Mouse (Mus musculus) stomach, embryonic 15.5 days (tissue): Measurements from ENCODE around the gene Slc19a3. TPM values are rescaled to one million over a fixed set of nuclear protein-coding genes. Genes with fewer than 3 reads are reported as not detected.

Source experiments
- ATAC-seq: fragments of 200-750 bp; cut with Nextera tagmentation; 2 replicates; pipeline ENCODE4 v1.8.0; 2017; ENCODE audit warnings: low read depth, moderate number of reproducible peaks, moderate TSS enrichment; ENCODE audit not compliant: insufficient read depth, low FRiP score
- H3K27ac ChIP-seq: fragments of 300-500 bp; sonication (generic); 2 replicates; pipeline ENCODE4 v1.5.1; 2015; ENCODE audit warnings: mild to moderate bottlenecking, inconsistent platforms
- H3K27me3 ChIP-seq: fragments of 300-500 bp; sonication (generic); replicated peaks from 2 replicates; pipeline ENCODE4 v1.6.1; 2015; ENCODE audit warnings: inconsistent platforms
- H3K36me3 ChIP-seq: fragments of 300-500 bp; sonication (generic); 2 replicates; pipeline ENCODE4 v1.6.1; 2015; ENCODE audit warnings: inconsistent platforms
- H3K4me1 ChIP-seq: fragments of 300-500 bp; sonication (generic); 2 replicates; pipeline ENCODE4 v1.6.1; 2015; ENCODE audit warnings: inconsistent platforms
- H3K4me2 ChIP-seq: fragments of 300-500 bp; sonication (generic); 2 replicates; pipeline ENCODE4 v1.6.1; 2015; ENCODE audit warnings: mild to moderate bottlenecking, inconsistent platforms
- H3K4me3 ChIP-seq: fragments of 300-500 bp; sonication (generic); replicated peaks from 2 replicates; pipeline ENCODE4 v1.5.1; 2015; ENCODE audit warnings: inconsistent platforms
- H3K9ac ChIP-seq: fragments of 300-500 bp; sonication (generic); 2 replicates; pipeline ENCODE4 v1.6.1; 2015; ENCODE audit warnings: inconsistent platforms
- H3K9me3 ChIP-seq: fragments of 300-500 bp; sonication (generic); 2 replicates; pipeline ENCODE4 v1.6.1; 2016; ENCODE audit warnings: inconsistent platforms
- WGBS: fragments of 180-500 bp; shearing (Covaris S2); methylation state at CpG from one replicate; pipeline ENCODE4 v1.1.7; 2015; 5-methylcytosine and 5-hydroxymethylcytosine counted together
- polyA plus RNA-seq: library from polyadenylated mRNA; unstranded; fragments of >200 nt; fragmentation: Nextera tagmentation; extraction: Ambion mirVana; gene quantifications from 2 replicates; pipeline ENCODE4 v1.2.1, GENCODE M21; 2015

Gene Slc19a3
- polyA plus RNA-seq = 0.55 and 0.71 TPM in 2 replicates

DNA sequence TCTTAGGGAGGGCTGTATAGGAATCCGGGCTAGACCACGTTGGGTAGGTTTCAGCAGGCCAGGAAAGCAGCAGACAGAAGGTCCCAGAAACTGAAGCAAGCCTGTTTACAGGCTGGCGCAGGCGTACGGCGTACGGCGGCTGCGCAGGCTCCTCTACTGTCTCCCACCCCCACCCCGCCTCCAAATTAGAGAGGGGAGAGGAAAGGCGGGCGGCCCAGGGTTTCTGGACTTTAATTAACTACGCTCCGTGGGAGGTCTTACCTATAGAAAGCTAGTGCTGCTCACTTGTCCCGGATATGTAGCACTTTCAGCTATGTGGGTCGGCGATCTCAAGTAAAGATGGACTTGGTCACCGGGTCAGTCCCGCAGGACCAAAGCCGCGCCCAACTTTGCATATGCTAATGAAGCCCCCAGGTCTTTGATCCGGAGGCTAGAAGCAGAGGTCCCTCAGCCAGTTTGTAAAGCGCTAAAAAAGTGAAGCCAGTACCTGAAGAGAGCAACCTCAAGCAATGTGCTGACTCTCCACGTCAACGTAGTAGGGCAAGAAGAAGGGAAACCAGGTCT, at the start of gene Slc19a3:
Slc19a3 (minus strand) TSS at position 340 of the 564 bp plus-strand sequence.
- 1% methylated on average over 25 of the region's 25 CpGs for WGBS
- Histone ChIP-seq H3K27ac (no peak within 1 kb of the TSS), H3K9me3 (no peaks in the 10 kb centered on the region)

DNA sequence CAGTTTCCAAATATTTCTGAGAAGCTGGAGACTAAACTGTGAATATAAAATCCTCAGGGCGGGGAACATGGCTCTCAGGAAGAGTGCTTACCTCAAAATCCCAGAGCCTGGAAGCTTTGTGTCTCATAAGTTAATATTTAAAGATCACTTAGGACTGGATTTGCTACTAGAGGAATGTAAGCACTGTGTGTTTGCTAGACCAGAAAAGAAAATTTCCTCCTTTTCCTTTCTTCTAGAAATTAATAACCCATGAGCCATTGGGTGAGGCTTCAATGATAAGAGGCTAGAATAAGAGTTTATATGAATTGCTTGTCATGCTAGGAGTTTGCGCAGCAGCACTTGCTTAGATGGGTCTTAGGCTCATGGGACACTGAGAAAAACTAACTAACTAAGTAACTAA, 46.5 kb upstream of the Slc19a3 start:
- no peak overlapping the region for H3K4me3 ChIP-seq
- no peaks in the 10 kb centered on the region for H3K36me3 ChIP-seq
- H3K4me1 ChIP-seq = no peaks in the 10 kb centered on the region
- H3K9ac ChIP-seq = no peak overlapping the region
- H3K9me3 ChIP-seq = no peaks in the 10 kb centered on the region
- ATAC-seq = peak; percentile 53; the same call in 1 of the 2 replicates
- H3K27me3 ChIP-seq = no peaks in the 10 kb centered on the region
- H3K27ac ChIP-seq = no peak overlapping the region
- no peak overlapping the region for H3K4me2 ChIP-seq
- 58% methylated on average over 2 of the region's 2 CpGs for WGBS

More for the DNA sequence above, at the start of gene Slc19a3:
- H3K4me1 ChIP-seq = no peaks in the 10 kb centered on the region
- no peaks in the 10 kb centered on the region for H3K27me3 ChIP-seq
- ATAC-seq = peak; percentile 84
- H3K36me3 ChIP-seq = no peaks in the 10 kb centered on the region
- peak within 1 kb of the TSS; percentile 70 for H3K4me2 ChIP-seq
- H3K4me3 ChIP-seq = peak within 1 kb of the TSS; percentile 45
- peak within 1 kb of the TSS; percentile 35; the same call in 1 of the 2 replicates for H3K9ac ChIP-seq

DNA sequence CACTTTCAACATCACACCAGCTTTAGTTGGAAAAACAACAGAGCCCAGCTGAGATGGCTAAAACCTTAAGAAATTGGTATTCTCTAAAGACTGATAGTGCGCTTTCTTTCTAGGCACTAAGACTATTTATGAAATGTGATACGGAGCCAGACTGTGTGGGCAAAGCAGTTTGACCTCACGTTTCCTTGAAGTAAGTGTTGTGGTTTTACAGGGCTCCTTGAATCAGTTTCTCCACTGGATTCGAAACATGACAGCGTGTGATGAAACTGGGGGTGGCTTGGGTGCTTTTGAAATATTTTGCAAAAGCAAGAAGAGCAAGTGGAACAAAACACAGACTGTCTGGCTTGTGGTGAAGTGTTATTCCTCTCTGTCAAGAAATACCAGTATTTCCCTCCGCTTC, 38.8 kb upstream of the Slc19a3 start:
- H3K9ac ChIP-seq = no peak overlapping the region
- no peaks in the 10 kb centered on the region for H3K27me3 ChIP-seq
- 60% methylated on average over 6 of the region's 6 CpGs for WGBS
- H3K4me2 ChIP-seq = no peak overlapping the region
- H3K4me3 ChIP-seq = no peak overlapping the region
- ATAC-seq = no peak
- no peaks in the 10 kb centered on the region for H3K9me3 ChIP-seq
- no peak overlapping the region for H3K27ac ChIP-seq
- H3K4me1 ChIP-seq = no peaks in the 10 kb centered on the region
- no peaks in the 10 kb centered on the region for H3K36me3 ChIP-seq

DNA sequence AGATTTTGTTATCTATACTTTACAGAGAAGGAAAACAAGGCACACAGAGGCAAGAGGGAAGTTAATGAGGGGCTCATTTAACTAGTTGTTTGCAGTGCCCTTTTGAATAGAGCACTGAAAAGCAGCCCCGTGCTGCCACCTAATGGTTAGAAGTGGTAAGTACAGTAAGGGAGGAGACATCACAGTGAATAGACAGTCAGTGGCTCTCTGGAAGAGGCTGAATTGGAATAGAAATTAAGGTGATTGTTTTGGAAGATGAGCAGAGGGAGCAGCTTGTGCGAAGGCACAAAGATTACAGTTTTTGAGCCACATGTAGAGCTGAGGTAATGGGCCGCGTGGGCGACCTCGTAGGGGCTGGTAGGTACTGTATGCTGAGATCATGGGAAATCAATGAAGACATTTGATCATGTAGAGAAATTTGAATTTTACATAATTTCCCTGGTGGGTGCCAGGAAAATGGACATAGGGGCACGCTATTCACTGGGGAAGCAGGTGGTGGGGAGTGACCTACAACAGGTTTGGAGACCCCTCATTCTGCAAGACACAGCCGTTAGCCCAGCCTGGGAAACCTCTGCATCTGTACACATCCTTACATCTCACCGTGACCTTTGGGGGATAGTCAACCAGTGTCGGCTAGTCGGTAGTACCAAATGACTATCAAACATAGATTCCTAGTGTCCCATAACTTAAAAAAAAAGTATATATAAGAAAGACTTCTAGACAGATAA, 38.1 kb upstream of the Slc19a3 start:
- no peak overlapping the region for H3K27ac ChIP-seq
- H3K9me3 ChIP-seq = no peaks in the 10 kb centered on the region
- no peaks in the 10 kb centered on the region for H3K4me1 ChIP-seq
- H3K36me3 ChIP-seq = no peaks in the 10 kb centered on the region
- no peaks in the 10 kb centered on the region for H3K27me3 ChIP-seq
- no peak for ATAC-seq
- H3K4me2 ChIP-seq = peak overlapping the region; percentile 47
- H3K4me3 ChIP-seq = peak overlapping the region; percentile 26
- 47% methylated on average over 11 of the region's 11 CpGs for WGBS
- no peak overlapping the region for H3K9ac ChIP-seq

DNA sequence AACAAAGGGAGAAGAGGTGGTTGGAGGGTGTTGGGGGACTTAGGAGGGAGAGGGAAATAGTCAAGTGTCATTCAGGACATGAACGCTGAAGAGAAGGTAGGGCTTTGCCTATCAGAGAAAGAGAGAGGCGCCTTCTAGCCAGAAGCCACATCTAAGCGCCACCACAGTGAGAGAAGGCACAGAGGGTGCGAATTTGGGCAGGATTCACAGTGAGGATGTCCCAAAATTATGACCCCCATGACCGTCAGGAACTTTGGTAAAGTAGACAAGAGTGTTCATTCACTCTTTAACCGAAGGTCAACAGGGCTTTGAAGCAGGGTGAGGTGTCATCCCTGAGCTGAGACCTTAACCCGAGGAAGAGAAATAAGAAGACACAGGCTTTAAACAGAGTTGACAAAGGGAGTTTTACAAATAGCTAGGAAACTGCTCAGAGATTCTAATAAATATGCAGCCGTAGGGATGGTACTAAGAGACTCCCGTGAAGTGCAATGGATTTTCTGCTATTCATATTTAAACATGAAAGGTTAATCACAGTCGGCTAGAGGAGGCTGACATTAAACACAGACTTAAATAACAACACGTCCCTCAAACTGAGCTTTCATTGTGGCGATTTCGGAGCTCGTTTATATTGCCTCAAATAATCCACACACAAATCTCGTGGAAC, 37.4 kb upstream of the Slc19a3 start:
- no peaks in the 10 kb centered on the region for H3K4me1 ChIP-seq
- H3K4me3 ChIP-seq = peak overlapping the region; percentile 26
- no peaks in the 10 kb centered on the region for H3K36me3 ChIP-seq
- H3K4me2 ChIP-seq = peak overlapping the region; percentile 47
- H3K9ac ChIP-seq = no peak overlapping the region
- H3K9me3 ChIP-seq = no peaks in the 10 kb centered on the region
- H3K27me3 ChIP-seq = no peaks in the 10 kb centered on the region
- ATAC-seq = no peak
- no peak overlapping the region for H3K27ac ChIP-seq
- 35% methylated on average over 15 of the region's 15 CpGs for WGBS

DNA sequence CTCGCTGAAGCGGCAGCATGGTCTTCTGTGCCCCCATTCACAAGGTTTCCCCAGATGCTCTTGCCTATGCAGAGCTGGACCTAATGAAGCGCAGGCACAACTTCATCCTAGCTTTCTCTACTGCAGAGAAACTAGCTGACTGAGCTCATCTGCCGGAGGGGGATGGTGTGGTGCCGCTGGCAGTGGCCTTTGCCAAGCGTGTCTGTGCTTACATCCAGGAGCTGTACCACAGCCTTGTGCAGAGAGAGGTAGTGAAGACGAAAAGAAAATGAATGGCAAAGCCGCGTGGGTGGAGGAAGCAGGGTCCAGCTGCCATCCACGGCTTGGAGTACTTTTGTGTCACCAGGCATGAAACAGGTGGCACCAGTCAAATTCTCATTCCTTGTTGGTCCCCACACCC, 29.0 kb upstream of the Slc19a3 start:
- Histone ChIP-seq H3K4me1 (no peaks in the 10 kb centered on the region), H3K4me3 (no peak overlapping the region), H3K27ac (no peak overlapping the region), H3K9me3 (no peaks in the 10 kb centered on the region), H3K4me2 (no peak overlapping the region), H3K36me3 (no peaks in the 10 kb centered on the region), H3K9ac (no peak overlapping the region), H3K27me3 (no peaks in the 10 kb centered on the region)
- ATAC-seq = no peak
- WGBS = 87% methylated on average over 10 of the region's 10 CpGs

DNA sequence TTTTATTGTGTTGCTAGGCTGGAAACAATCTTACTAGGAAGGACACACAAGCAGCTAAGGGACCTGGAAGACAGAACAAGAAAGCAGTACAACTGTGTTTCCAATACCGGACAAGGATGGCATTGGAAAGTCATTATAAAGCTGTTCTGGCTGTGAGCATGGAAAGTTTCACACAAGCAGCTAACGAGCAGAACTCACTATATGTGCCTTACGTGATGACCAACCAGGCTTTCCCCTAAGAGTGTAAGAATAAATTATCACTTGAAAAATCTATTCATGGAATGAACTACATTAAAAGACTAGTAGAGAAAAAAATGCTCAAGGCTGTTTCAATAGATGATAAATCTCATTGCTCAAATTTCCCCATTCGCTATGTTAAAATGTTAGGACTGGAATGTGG, 28.3 kb upstream of the Slc19a3 start:
- Histone ChIP-seq H3K4me3 (no peak overlapping the region), H3K4me2 (no peak overlapping the region), H3K27me3 (no peaks in the 10 kb centered on the region), H3K9ac (no peak overlapping the region), H3K4me1 (no peaks in the 10 kb centered on the region), H3K27ac (no peak overlapping the region), H3K9me3 (no peaks in the 10 kb centered on the region), H3K36me3 (no peaks in the 10 kb centered on the region)
- no peak for ATAC-seq
- 83% methylated on average over 4 of the region's 4 CpGs for WGBS

DNA sequence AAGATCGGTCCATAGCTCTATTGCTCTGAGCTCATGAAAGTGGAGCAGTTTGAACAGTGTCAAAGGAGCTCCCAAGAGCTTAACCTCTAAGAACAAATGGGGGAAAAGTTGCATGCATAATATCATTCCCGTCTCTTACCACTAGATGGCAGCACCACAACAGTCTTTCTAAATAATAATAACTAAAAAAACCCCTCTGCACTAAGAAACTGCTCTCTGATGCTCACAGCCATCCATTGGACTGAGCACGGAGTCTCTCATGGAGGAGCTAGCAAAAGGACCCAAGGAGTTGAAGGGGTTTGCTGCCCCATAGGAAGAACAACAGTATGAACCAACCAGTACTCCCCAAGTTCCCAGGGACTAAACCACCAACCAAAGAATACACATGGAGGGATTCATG, 26.6 kb upstream of the Slc19a3 start:
- no peak overlapping the region for H3K4me2 ChIP-seq
- no peak overlapping the region for H3K27ac ChIP-seq
- H3K4me3 ChIP-seq = no peak overlapping the region
- no peaks in the 10 kb centered on the region for H3K36me3 ChIP-seq
- H3K9me3 ChIP-seq = no peaks in the 10 kb centered on the region
- ATAC-seq = no peak
- H3K4me1 ChIP-seq = no peaks in the 10 kb centered on the region
- H3K9ac ChIP-seq = no peak overlapping the region
- 23% methylated on average over 3 of the region's 3 CpGs for WGBS
- no peaks in the 10 kb centered on the region for H3K27me3 ChIP-seq

DNA sequence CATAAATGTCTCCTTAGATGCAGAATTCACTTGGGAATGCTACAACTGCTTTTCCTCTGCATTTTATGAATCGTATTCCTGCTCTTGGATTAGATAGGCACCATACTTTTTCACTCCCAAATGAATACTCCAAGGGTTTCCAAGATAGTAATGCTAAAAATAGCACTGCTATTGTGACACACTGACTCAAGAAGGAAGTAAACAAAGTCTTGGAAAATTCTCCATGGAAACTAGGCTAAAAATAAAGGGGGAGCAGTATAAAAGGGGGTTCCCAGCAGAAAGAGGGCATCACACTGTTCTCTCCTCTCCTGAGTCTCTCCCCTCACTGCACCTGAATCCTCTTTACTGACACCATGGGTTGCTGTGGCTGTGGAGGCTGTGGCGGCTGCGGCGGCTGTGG, 22.4 kb upstream of the Slc19a3 start, which contains the start of gene Krtap28-13:
Krtap28-13 (plus strand) TSS at position 288 of the 400 bp plus-strand sequence.
- H3K4me2 ChIP-seq = no peak within 1 kb of the TSS
- H3K9me3 ChIP-seq = no peaks in the 10 kb centered on the region
- WGBS = 83% methylated on average over 4 of the region's 4 CpGs
- H3K9ac ChIP-seq = no peak within 1 kb of the TSS
- H3K27ac ChIP-seq = no peak within 1 kb of the TSS
- no peaks in the 10 kb centered on the region for H3K27me3 ChIP-seq
- H3K36me3 ChIP-seq = no peaks in the 10 kb centered on the region
- H3K4me1 ChIP-seq = no peaks in the 10 kb centered on the region
- no peak within 1 kb of the TSS for H3K4me3 ChIP-seq
- ATAC-seq = no peak

DNA sequence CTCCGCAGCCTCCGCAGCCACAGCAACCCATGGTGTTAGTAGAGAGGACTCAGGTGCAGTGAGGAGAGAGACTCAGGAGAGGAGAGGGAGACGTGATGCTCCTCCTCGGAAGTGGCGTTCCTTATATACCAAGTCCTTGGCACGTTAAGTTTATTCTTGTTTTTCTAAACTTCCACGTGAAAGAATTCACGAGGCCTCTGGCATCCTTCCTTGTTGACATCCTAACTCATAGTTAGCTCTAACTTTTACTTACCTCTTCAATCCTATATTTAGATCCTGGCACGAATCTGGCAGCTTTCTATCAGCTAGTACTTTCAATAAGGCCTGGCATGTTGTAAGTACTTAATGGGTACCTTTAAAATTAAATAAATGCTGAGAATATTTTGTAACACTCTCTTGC, 21.0 kb upstream of the Slc19a3 start, which contains the start of gene A030005K14Rik:
A030005K14Rik (minus strand) TSS at position 101 of the 400 bp plus-strand sequence.
- no peak for ATAC-seq
- H3K4me2 ChIP-seq = no peak within 1 kb of the TSS
- H3K27me3 ChIP-seq = no peaks in the 10 kb centered on the region
- H3K4me1 ChIP-seq = no peaks in the 10 kb centered on the region
- H3K27ac ChIP-seq = no peak within 1 kb of the TSS
- H3K9me3 ChIP-seq = no peaks in the 10 kb centered on the region
- no peaks in the 10 kb centered on the region for H3K36me3 ChIP-seq
- 89% methylated on average over 9 of the region's 9 CpGs for WGBS
- H3K4me3 ChIP-seq = no peak within 1 kb of the TSS
- no peak within 1 kb of the TSS for H3K9ac ChIP-seq

DNA sequence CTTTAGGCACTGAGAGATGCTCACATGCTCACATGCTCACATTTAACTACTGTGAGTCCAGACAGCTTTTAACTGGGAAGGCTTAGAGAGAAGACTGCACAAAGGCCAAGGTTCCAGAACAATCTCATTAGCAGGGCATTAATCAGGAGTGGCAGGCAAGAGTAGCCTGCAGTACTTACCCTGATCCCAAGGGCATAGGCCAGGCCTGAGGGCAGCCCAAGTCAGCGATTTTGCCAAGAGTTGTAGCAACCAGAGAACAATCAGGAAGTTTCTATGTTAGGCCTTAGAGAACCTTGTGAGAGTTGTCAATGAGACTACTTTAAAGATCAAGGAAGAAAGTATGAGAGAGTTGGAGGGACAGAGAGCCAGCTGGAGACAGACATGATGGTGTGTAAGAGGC, 20.2 kb upstream of the Slc19a3 start:
- no peak overlapping the region for H3K4me2 ChIP-seq
- H3K36me3 ChIP-seq = no peaks in the 10 kb centered on the region
- H3K9ac ChIP-seq = no peak overlapping the region
- H3K4me1 ChIP-seq = no peaks in the 10 kb centered on the region
- ATAC-seq = no peak
- WGBS = 39% methylated on average over 1 of the region's 1 CpGs
- H3K27ac ChIP-seq = no peak overlapping the region
- H3K4me3 ChIP-seq = no peak overlapping the region
- no peaks in the 10 kb centered on the region for H3K9me3 ChIP-seq
- H3K27me3 ChIP-seq = no peaks in the 10 kb centered on the region

DNA sequence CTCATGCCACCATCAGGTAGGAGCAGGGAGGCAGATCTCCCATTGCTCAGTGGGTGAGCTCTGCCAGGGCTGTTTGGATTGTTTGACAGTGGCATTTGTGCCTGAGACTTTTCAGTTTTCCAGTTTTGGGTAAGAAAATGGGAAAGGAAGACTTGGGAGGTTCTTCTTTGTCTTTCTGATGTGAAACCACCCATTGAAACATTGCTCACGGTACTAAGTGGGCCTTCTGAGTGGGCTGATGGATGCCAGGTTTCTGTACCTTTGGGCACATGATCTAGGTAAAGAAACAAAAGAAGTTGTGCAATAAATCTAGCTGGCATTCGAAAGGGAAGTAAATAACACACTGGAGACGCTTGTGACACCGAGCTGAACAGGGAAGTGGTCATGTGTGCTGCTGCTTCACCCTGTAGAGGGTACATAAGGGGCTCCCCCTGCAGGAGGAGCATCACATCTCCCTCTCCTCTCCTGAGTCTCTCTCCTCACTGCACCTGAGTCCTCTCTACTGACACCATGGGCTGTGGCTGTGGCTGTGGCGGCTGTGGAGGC, 6.7 kb upstream of the Slc19a3 start, which contains the start of gene Gm47969:
Gm47969 (plus strand) TSS at position 51 of the 546 bp plus-strand sequence.
- Histone ChIP-seq H3K9ac (no peak within 1 kb of the TSS), H3K27me3 (no peaks in the 10 kb centered on the region), H3K4me2 (no peak within 1 kb of the TSS), H3K4me1 (no peaks in the 10 kb centered on the region), H3K9me3 (no peaks in the 10 kb centered on the region), H3K27ac (no peak within 1 kb of the TSS), H3K36me3 (no peaks in the 10 kb centered on the region), H3K4me3 (no peak within 1 kb of the TSS)
- WGBS = 71% methylated on average over 5 of the region's 5 CpGs
- no peak for ATAC-seq
